Mouse (Mus musculus) heart, embryonic 14.5 days (tissue): Measurements from ENCODE around the gene Fgfr2. TPM values are rescaled to one million over a fixed set of nuclear protein-coding genes. Genes with fewer than 3 reads are reported as not detected.

ENCODE experiments used
- ATAC-seq: fragments of 200-750 bp; cut with Nextera tagmentation; 2 replicates; pipeline ENCODE4 v1.8.0; 2017; ENCODE audit warnings: low read depth, moderate TSS enrichment; ENCODE audit not compliant: insufficient number of reproducible peaks, insufficient read depth, low FRiP score
- H3K27ac ChIP-seq, 2 experiments: fragments of 200-500 bp in 1 of 2; fragments of 300-500 bp in 1 of 2; sonication (generic) in 1 of 2; replicated peaks in 1 of 2; 2 replicates each; pipeline ENCODE4 v1.5.1; 2012 to 2014; ENCODE audit warnings: low read depth in 2 of 2, low read length in 2 of 2, control low read depth in 1 of 2, mild to moderate bottlenecking in 1 of 2, mixed read lengths in 1 of 2; ENCODE audit not compliant: control insufficient read depth in 1 of 2, insufficient read depth in 1 of 2
- H3K27me3 ChIP-seq: fragments of 300-500 bp; sonication (generic); 2 replicates; pipeline ENCODE4 v1.6.1; 2014; ENCODE audit warnings: mild to moderate bottlenecking, low read length, control low read depth; ENCODE audit not compliant: control insufficient read depth, insufficient read depth
- H3K36me3 ChIP-seq: fragments of 300-500 bp; sonication (generic); 2 replicates; pipeline ENCODE4 v1.6.1; 2014; ENCODE audit warnings: mild to moderate bottlenecking, control low read depth, low read length, mixed read lengths; ENCODE audit not compliant: control insufficient read depth, insufficient read depth
- H3K4me1 ChIP-seq, 2 experiments: fragments of 200-500 bp in 1 of 2; fragments of 300-500 bp in 1 of 2; sonication (generic) in 1 of 2; 2 replicates each; pipeline ENCODE4 v1.6.1; 2012 to 2014; ENCODE audit warnings: low read length in 2 of 2, control low read depth in 1 of 2, mixed read lengths in 1 of 2; ENCODE audit not compliant: control insufficient read depth in 2 of 2, insufficient read depth in 2 of 2
- H3K4me2 ChIP-seq: fragments of 300-500 bp; sonication (generic); 2 replicates; pipeline ENCODE4 v1.6.1; 2014; ENCODE audit warnings: mild to moderate bottlenecking, low read length
- H3K4me3 ChIP-seq, 2 experiments: fragments of 200-500 bp in 1 of 2; fragments of 300-500 bp in 1 of 2; sonication (generic) in 1 of 2; 2 replicates each; pipeline ENCODE4 v1.5.1; 2012 to 2014; ENCODE audit warnings: low read length in 2 of 2, mild to moderate bottlenecking in 2 of 2, control low read depth in 1 of 2, low read depth in 1 of 2, moderate library complexity in 1 of 2; ENCODE audit not compliant: control insufficient read depth in 1 of 2, insufficient read depth in 1 of 2
- H3K9ac ChIP-seq: fragments of 300-500 bp; sonication (generic); 2 replicates; pipeline ENCODE4 v1.6.1; 2014; ENCODE audit warnings: mild to moderate bottlenecking, low read length
- H3K9me3 ChIP-seq: fragments of 300-500 bp; sonication (generic); 2 replicates; pipeline ENCODE4 v1.6.1; 2016; ENCODE audit warnings: low read length, control low read depth; ENCODE audit not compliant: control insufficient read depth
- WGBS: fragments of 180-500 bp; shearing (Covaris S2); extraction: QIAGEN DNeasy Blood & Tissue Kit; methylation state at CpG from one replicate; pipeline ENCODE4 v1.1.7; 2014; 5-methylcytosine and 5-hydroxymethylcytosine counted together
- polyA plus RNA-seq: library from polyadenylated mRNA; unstranded; fragments of >200 nt; fragmentation: Nextera tagmentation; extraction: Ambion mirVana; gene quantifications from 2 replicates; pipeline ENCODE4 v1.2.1, GENCODE M21; 2014

Gene Fgfr2
- polyA plus RNA-seq, 1 experiment from 2014 or later: 22.4 TPM

- no peak for ATAC-seq
- 0 out of 2 replicates have a peak, but pooled peaks cover 3% of the 10 kb centered on the region for H3K9me3 ChIP-seq
- H3K36me3 ChIP-seq: no peaks in the 10 kb centered on the region
- no peaks in the 10 kb centered on the region for H3K4me1 ChIP-seq
- WGBS: 72% methylated on average over 10 of the region's 10 CpGs
- no peak overlapping the region for H3K9ac ChIP-seq
- H3K4me2 ChIP-seq: no peak overlapping the region
- H3K27ac ChIP-seq: no peak overlapping the region
- no peak overlapping the region for H3K4me3 ChIP-seq
- H3K27me3 ChIP-seq: no peaks in the 10 kb centered on the region
Observed at GRCm38 (mm10) chr7:131906499-131907190, 1216.5 kb downstream of the Fgfr2 start.

GRCm38 (mm10) chr7:131899356-131899755 is 1223.8 kb downstream of the Fgfr2 start:
- Histone ChIP-seq H3K4me3 (no peak overlapping the region), H3K36me3 (no peaks in the 10 kb centered on the region), H3K27ac (no peak overlapping the region), H3K4me2 (no peak overlapping the region), H3K4me1 (no peaks in the 10 kb centered on the region), H3K9ac (no peak overlapping the region), H3K9me3 (peaks cover 8% of the 10 kb centered on the region; the same call in 1 of the 2 replicates), H3K27me3 (no peaks in the 10 kb centered on the region)
- 9% methylated on average over 2 of the region's 2 CpGs for WGBS
- no peak for ATAC-seq

- Histone ChIP-seq H3K4me3 (no peak overlapping the region), H3K4me2 (no peak overlapping the region), H3K9me3 (peaks cover 8% of the 10 kb centered on the region; the same call in 1 of the 2 replicates), H3K9ac (no peak overlapping the region), H3K27me3 (no peaks in the 10 kb centered on the region), H3K27ac (no peak overlapping the region), H3K4me1 (no peaks in the 10 kb centered on the region), H3K36me3 (no peaks in the 10 kb centered on the region)
- no peak for ATAC-seq
- 15% methylated on average over 4 of the region's 4 CpGs for WGBS
Observed at GRCm38 (mm10) chr7:131897282-131897681, 1225.9 kb downstream of the Fgfr2 start.

GRCm38 (mm10) chr7:131882824-131883223 is 1240.3 kb downstream of the Fgfr2 start:
- Histone ChIP-seq H3K4me3 (no peak overlapping the region), H3K9me3 (no peaks in the 10 kb centered on the region), H3K9ac (no peak overlapping the region), H3K4me1 (0 out of 4 replicates have a peak, but pooled peaks cover 0 to 2% of the 10 kb centered on the region in 2 experiments), H3K27ac (no peak overlapping the region), H3K4me2 (no peak overlapping the region), H3K36me3 (no peaks in the 10 kb centered on the region), H3K27me3 (peaks cover 8% of the 10 kb centered on the region; the same call in 1 of the 2 replicates)
- 49% methylated on average over 6 of the region's 6 CpGs for WGBS
- no peak for ATAC-seq

- Histone ChIP-seq H3K9ac (no peak overlapping the region), H3K36me3 (no peaks in the 10 kb centered on the region), H3K27ac (no peak overlapping the region), H3K4me1 (no peaks in the 10 kb centered on the region), H3K4me3 (no peak overlapping the region), H3K4me2 (no peak overlapping the region), H3K9me3 (no peaks in the 10 kb centered on the region), H3K27me3 (peaks cover 8% of the 10 kb centered on the region; the same call in 1 of the 2 replicates)
- 53% methylated on average over 5 of the region's 5 CpGs for WGBS
- no peak; the same call in 1 of the 2 replicates for ATAC-seq
Observed at GRCm38 (mm10) chr7:131881876-131882615, 1241.1 kb downstream of the Fgfr2 start.

GRCm38 (mm10) chr7:131880150-131880549 is 1243.0 kb downstream of the Fgfr2 start:
- 71% methylated on average over 5 of the region's 5 CpGs for WGBS
- no peaks in the 10 kb centered on the region for H3K4me1 ChIP-seq
- H3K4me2 ChIP-seq: no peak overlapping the region
- H3K27ac ChIP-seq: no peak overlapping the region
- no peak overlapping the region for H3K4me3 ChIP-seq
- ATAC-seq: no peak
- H3K36me3 ChIP-seq: no peaks in the 10 kb centered on the region
- no peaks in the 10 kb centered on the region for H3K9me3 ChIP-seq
- no peak overlapping the region for H3K9ac ChIP-seq
- H3K27me3 ChIP-seq: no peaks in the 10 kb centered on the region

- Histone ChIP-seq H3K27ac (no peak overlapping the region), H3K9ac (no peak overlapping the region), H3K4me2 (no peak overlapping the region), H3K4me3 (no peak overlapping the region), H3K36me3 (no peaks in the 10 kb centered on the region), H3K9me3 (no peaks in the 10 kb centered on the region), H3K4me1 (no peaks in the 10 kb centered on the region), H3K27me3 (no peaks in the 10 kb centered on the region)
- 55% methylated on average over 8 of the region's 8 CpGs for WGBS
- ATAC-seq: no peak
Observed at GRCm38 (mm10) chr7:131878846-131879245, 1244.3 kb downstream of the Fgfr2 start.
